Mouse (Mus musculus): Measurements from ENCODE around the gene Dennd5b.
"Not testable (repeated sequence)": the region's sequence is repeated elsewhere in the genome, so short reads cannot be mapped to it uniquely, and the experiment has no call there.

Dennd5b gene

GRCm38 (mm10) chr6:149010766-149011301, 90.6 kb downstream of the Dennd5b start:
- peak in 1 of 2 experiments; percentile 34 for DNase-seq (ENCODE audit: low spot score in 2 of 2)

- no peak for DNase-seq (ENCODE audit: low spot score in 2 of 2)
These were observed 96.5 kb downstream of the Dennd5b start for GRCm38 (mm10) chr6:149005009-149005408.

- no peak for DNase-seq (ENCODE audit: low spot score in 2 of 2)
These were observed 107.0 kb downstream of the Dennd5b start for GRCm38 (mm10) chr6:148994327-148994999.

GRCm38 (mm10) chr6:148993117-148994077, 108.1 kb downstream of the Dennd5b start:
- peak in 1 of 2 experiments; percentile 12 for DNase-seq (ENCODE audit: low spot score in 2 of 2)

GRCm38 (mm10) chr6:148992373-148993116, 108.9 kb downstream of the Dennd5b start:
- no peak for DNase-seq (ENCODE audit: low spot score in 2 of 2)

GRCm38 (mm10) chr6:148991660-148992372, 109.7 kb downstream of the Dennd5b start:
- DNase-seq (ENCODE audit: low spot score in 2 of 2), result no peak

GRCm38 (mm10) chr6:148989792-148990491, 111.5 kb downstream of the Dennd5b start:
- not testable (repeated sequence) for DNase-seq (ENCODE audit: low spot score in 2 of 2)

- no peak for DNase-seq (ENCODE audit: low spot score in 2 of 2)
These were observed 115.5 kb downstream of the Dennd5b start for GRCm38 (mm10) chr6:148986003-148986402.

- no peak for DNase-seq (ENCODE audit: low spot score in 2 of 2)
These were observed 121.0 kb downstream of the Dennd5b start for GRCm38 (mm10) chr6:148980495-148980894.

GRCm38 (mm10) chr6:148975096-148975495, 126.4 kb downstream of the Dennd5b start:
- DNase-seq (ENCODE audit: low spot score in 2 of 2), result no peak

- DNase-seq (ENCODE audit: low spot score in 2 of 2), result no peak
These were observed 128.6 kb downstream of the Dennd5b start for GRCm38 (mm10) chr6:148972891-148973290.

GRCm38 (mm10) chr6:148972059-148972848, 129.2 kb downstream of the Dennd5b start:
- DNase-seq (ENCODE audit: low spot score in 2 of 2), result no peak

- DNase-seq (ENCODE audit: low spot score in 2 of 2), result no peak
These were observed 130.0 kb downstream of the Dennd5b start for GRCm38 (mm10) chr6:148971385-148971940.

- no peak for DNase-seq (ENCODE audit: low spot score in 2 of 2)
These were observed 140.2 kb downstream of the Dennd5b start for GRCm38 (mm10) chr6:148961285-148961684.

GRCm38 (mm10) chr6:148959540-148960238, 141.8 kb downstream of the Dennd5b start:
- DNase-seq (ENCODE audit: low spot score in 2 of 2), result no peak

GRCm38 (mm10) chr6:148958712-148959111, 142.8 kb downstream of the Dennd5b start:
- no peak for DNase-seq (ENCODE audit: low spot score in 2 of 2)

- no peak for DNase-seq (ENCODE audit: low spot score in 2 of 2)
These were observed 144.4 kb downstream of the Dennd5b start for GRCm38 (mm10) chr6:148957046-148957445.

- DNase-seq (ENCODE audit: low spot score in 2 of 2), result no peak
These were observed 145.6 kb downstream of the Dennd5b start for GRCm38 (mm10) chr6:148955641-148956420.

All from frontal cortex, postnatal 36 days (tissue).